Mouse (Mus musculus) brain, embryonic 14.5 days (tissue): ENCODE results near the gene Apod.

ENCODE experiments used
- CTCF ChIP-seq: fragments of 200-500 bp; IDR thresholded peaks from 2 replicates; pipeline ENCODE4 v1.5.1; 2012; ENCODE audit warnings: inconsistent platforms, mild to moderate bottlenecking, moderate library complexity, borderline replicate concordance; ENCODE audit not compliant: insufficient read depth, insufficient read length; ENCODE audit errors: extremely low read depth
- POLR2A ChIP-seq: fragments of 200-500 bp; IDR thresholded peaks from 2 replicates; pipeline ENCODE4 v1.6.1; 2012; ENCODE audit warnings: mild to moderate bottlenecking, inconsistent platforms, borderline replicate concordance; ENCODE audit not compliant: poor library complexity, insufficient read depth, insufficient read length, severe bottlenecking; ENCODE audit errors: extremely low read depth

DNA sequence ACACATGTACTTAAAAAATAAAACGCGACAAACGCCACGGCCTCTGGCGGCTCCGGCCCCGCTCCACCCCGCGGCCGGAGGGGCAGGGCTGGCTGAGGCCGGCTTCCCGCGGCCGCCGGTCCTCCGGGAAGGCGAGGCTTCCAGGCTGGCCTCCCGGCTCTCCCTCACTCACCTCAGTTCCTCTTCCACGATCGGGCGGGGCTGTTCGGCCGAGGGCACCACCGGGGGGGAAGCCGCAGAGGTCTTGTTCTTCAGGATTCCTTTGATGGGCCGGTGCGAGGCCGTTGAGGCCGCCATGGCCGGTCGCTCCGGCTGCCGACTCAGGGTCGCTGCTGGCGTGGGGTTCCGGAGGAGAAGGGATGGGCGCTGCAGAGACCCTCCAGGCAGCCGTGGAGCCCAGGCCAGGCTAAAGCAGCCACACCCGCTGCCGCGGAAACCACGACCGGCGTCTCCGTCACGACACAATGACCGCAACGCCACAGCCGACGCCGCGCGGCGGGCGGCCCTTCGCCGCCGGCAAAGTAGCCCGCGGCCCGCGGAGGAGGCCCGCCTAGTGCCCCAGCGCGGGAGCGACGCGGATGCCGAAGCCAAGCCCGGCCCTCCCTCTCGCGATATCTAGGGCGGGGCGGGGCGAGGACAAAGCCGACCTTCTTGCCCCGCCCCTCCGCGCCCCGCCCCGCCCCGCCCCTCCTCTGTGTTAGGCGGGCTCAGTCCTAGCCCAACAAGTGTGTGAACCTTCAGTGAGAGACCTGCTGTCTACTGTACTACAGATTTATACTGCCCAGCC is 39.7 kb downstream of the Apod start, which contains the start of gene Ppp1r2:
- peak; percentile 97 for TF ChIP-seq POLR2A
- TF ChIP-seq CTCF = no peak
